Mouse (Mus musculus) testis, adult 2 months (tissue): ENCODE results near the gene Cdk2.
A peak's percentile ranks its signal among the peaks of the same experiment; 100 is the strongest.

Experiments used
- CTCF ChIP-seq: fragments of 200-500 bp; IDR thresholded peaks from 2 replicates; pipeline ENCODE4 v1.5.1; 2012; ENCODE audit warnings: low read depth, mild to moderate bottlenecking, inconsistent platforms, low read length, moderate library complexity; ENCODE audit not compliant: control insufficient read depth, insufficient read depth, insufficient replicate concordance
- POLR2A ChIP-seq: fragments of 200-500 bp; IDR thresholded peaks from 2 replicates; pipeline ENCODE4 v1.6.1; 2012; ENCODE audit warnings: low read depth, mild to moderate bottlenecking, inconsistent platforms, low read length, moderate library complexity; ENCODE audit not compliant: control insufficient read depth

GRCm38 (mm10) chr10:128695992-128696807 is 8.6 kb downstream of the Cdk2 start, which contains the start of gene Rab5b:
- TF ChIP-seq CTCF (no peak), POLR2A (peak; percentile 93)
